Mouse (Mus musculus) myocyte (in vitro differentiated cells): Measurements from ENCODE around the gene E4f1. TPM values are rescaled to one million over a fixed set of nuclear protein-coding genes. Genes with fewer than 3 reads are reported as not detected.

ENCODE experiments used
- H3K27me3 ChIP-seq: one replicate; pipeline ENCODE4 v1.6.1; 2011; ENCODE audit not compliant: control insufficient read depth, insufficient read depth, insufficient read length
- H3K36me3 ChIP-seq: one replicate; pipeline ENCODE4 v1.6.1; 2011; ENCODE audit not compliant: control insufficient read depth, insufficient read depth
- H3K4me2 ChIP-seq: one replicate; pipeline ENCODE4 v1.6.1; 2011; ENCODE audit warnings: low read depth, control low read depth
- H3K4me3 ChIP-seq: one replicate; pipeline ENCODE4 v1.5.1; 2011; ENCODE audit warnings: mild to moderate bottlenecking, control low read depth, moderate library complexity
- H3K79me2 ChIP-seq: one replicate; pipeline ENCODE4 v1.6.1; 2011; ENCODE audit not compliant: control insufficient read depth, insufficient read depth
- H3ac ChIP-seq: one replicate; pipeline ENCODE4 v1.6.1; 2011; ENCODE audit not compliant: control insufficient read depth, insufficient read length
- CEBPB ChIP-seq: IDR thresholded peaks from 2 replicates; pipeline ENCODE4 v1.6.1; 2011; ENCODE audit warnings: mild to moderate bottlenecking, moderate library complexity; ENCODE audit not compliant: poor library complexity, insufficient read depth, severe bottlenecking
- E2F4 ChIP-seq: IDR thresholded peaks from one replicate; pipeline ENCODE4 v1.6.1; 2011; ENCODE audit warnings: mild to moderate bottlenecking, control low read depth, moderate library complexity; ENCODE audit not compliant: insufficient read depth
- MAX ChIP-seq: IDR thresholded peaks from one replicate; pipeline ENCODE4 v1.6.1; 2011; ENCODE audit warnings: low read depth, mild to moderate bottlenecking, control low read depth
- MYOD1 ChIP-seq, 3 experiments: IDR thresholded peaks; one replicate each; pipeline ENCODE4 v1.6.1; 2011; ENCODE audit warnings: control low read depth in 2 of 3, low read depth in 2 of 3, mild to moderate bottlenecking in 2 of 3, moderate library complexity in 1 of 3; ENCODE audit not compliant: insufficient read length in 2 of 3, control insufficient read depth in 1 of 3
- MYOG ChIP-seq, 3 experiments: IDR thresholded peaks; one replicate each; pipeline ENCODE4 v1.6.1; 2011; ENCODE audit warnings: control low read depth in 2 of 3, low read depth in 2 of 3, mild to moderate bottlenecking in 2 of 3; ENCODE audit not compliant: insufficient read length in 2 of 3, control insufficient read depth in 1 of 3, insufficient read depth in 1 of 3
- POLR2A ChIP-seq: IDR thresholded peaks from one replicate; pipeline ENCODE4 v1.6.1; 2011; ENCODE audit warnings: low read depth, mild to moderate bottlenecking, control low read depth, moderate library complexity; ENCODE audit not compliant: insufficient read length
- POLR2AphosphoS2 ChIP-seq: IDR thresholded peaks from one replicate; pipeline ENCODE4 v1.6.1; 2011; ENCODE audit warnings: low read depth, control low read depth; ENCODE audit not compliant: insufficient read length
- REST ChIP-seq: IDR thresholded peaks from one replicate; pipeline ENCODE4 v1.6.1; 2011; ENCODE audit warnings: mild to moderate bottlenecking, control low read depth, moderate library complexity; ENCODE audit not compliant: insufficient read depth, insufficient read length
- SRF ChIP-seq: IDR thresholded peaks from one replicate; pipeline ENCODE4 v1.6.1; 2011; ENCODE audit warnings: low read depth; ENCODE audit not compliant: control insufficient read depth, insufficient read length
- TCF12 ChIP-seq: IDR thresholded peaks from one replicate; pipeline ENCODE4 v1.6.1; 2011; ENCODE audit warnings: mild to moderate bottlenecking, control low read depth; ENCODE audit not compliant: poor library complexity, insufficient read depth, severe bottlenecking
- TCF3 ChIP-seq: IDR thresholded peaks from one replicate; pipeline ENCODE4 v1.6.1; 2011; ENCODE audit warnings: low read depth, control low read depth; ENCODE audit not compliant: insufficient read length
- USF1 ChIP-seq: IDR thresholded peaks from one replicate; pipeline ENCODE4 v1.6.1; 2011; ENCODE audit warnings: low read depth, mild to moderate bottlenecking, control low read depth, moderate library complexity
- polyA plus RNA-seq: library from polyadenylated mRNA; unstranded; fragments of >200 nt; fragmentation: generic; extraction: Trizol; gene quantifications from one replicate; pipeline ENCODE4 v1.2.1, GENCODE M21; 2012; ENCODE audit warnings: missing spikeins

The E4f1 gene
- polyA plus RNA-seq, 1 experiment: 18.7 TPM

GRCm38 (mm10) chr17:24489265-24490030 is 19.3 kb upstream of the E4f1 start:
- Histone ChIP-seq H3K27me3 (peaks cover 28% of the 10 kb centered on the region), H3ac (no peak overlapping the region), H3K4me3 (no peak overlapping the region)

DNA sequence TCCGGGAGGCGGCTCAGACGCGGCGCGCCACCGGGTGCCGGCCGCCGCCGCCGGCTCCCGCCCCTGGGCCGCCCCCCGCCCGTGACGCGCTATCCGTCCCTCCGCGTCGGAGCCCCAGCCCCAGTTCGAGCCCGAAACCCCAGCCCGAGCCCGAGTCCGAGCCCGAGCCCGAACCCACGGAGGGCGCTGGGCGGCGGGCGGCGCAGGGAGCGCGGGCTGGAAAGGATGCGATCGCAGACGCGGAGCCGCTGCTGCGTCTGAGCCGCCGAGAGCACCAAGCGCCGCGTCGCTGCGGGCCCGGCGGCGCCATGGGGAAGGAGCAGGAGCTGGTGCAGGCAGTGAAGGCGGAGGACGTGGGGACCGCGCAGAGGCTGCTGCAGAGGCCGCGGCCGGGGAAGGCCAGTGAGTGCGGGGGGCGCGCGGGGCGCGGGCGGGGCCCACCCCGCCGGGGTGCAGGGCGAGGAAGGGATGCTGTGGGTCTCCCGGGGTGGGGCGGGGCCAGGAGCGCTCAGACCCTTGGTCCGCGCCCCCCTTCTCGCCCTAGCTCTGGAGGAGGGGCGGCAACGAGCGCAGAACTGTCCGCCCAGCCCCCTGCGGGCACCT is 18.6 kb upstream of the E4f1 start:
- no peak for TF ChIP-seq E2F4
- no peak for TF ChIP-seq TCF12
- no peak for TF ChIP-seq TCF3
- TF ChIP-seq MYOD1 (IDR thresholded peaks at IDR 0.05; ENCODE audit: control insufficient read depth in 1 of 3, insufficient read length in 2 of 3, low read depth in 2 of 3): no peak
- no peak for TF ChIP-seq CEBPB
- no peak for TF ChIP-seq MYOG (IDR thresholded peaks at IDR 0.05; ENCODE audit: control insufficient read depth in 1 of 3, insufficient read depth in 1 of 3, insufficient read length in 2 of 3, low read depth in 2 of 3)
- TF ChIP-seq POLR2AphosphoS2: no peak
- no peak for TF ChIP-seq POLR2A
- TF ChIP-seq REST: no peak
- no peak for TF ChIP-seq SRF
- TF ChIP-seq USF1: no peak
- no peak for TF ChIP-seq MAX
- Histone ChIP-seq H3K36me3 (no peaks in the 10 kb centered on the region), H3K79me2 (no peaks in the 10 kb centered on the region), H3K27me3 (peaks cover 28% of the 10 kb centered on the region), H3K4me3 (no peak overlapping the region), H3ac (no peak overlapping the region), H3K4me2 (peak overlapping the region; percentile 55)

More at GRCm38 (mm10) chr17:24489265-24490030, 19.3 kb upstream of the E4f1 start:
- no peaks in the 10 kb centered on the region for H3K36me3 ChIP-seq
- peak overlapping the region; percentile 55 for H3K4me2 ChIP-seq
- TF ChIP-seq MYOD1 (IDR thresholded peaks at IDR 0.05; ENCODE audit: control insufficient read depth in 1 of 3, insufficient read length in 2 of 3, low read depth in 2 of 3) (no peak), REST (no peak), MYOG (IDR thresholded peaks at IDR 0.05; ENCODE audit: control insufficient read depth in 1 of 3, insufficient read depth in 1 of 3, insufficient read length in 2 of 3, low read depth in 2 of 3) (no peak), SRF (no peak), POLR2AphosphoS2 (no peak), CEBPB (no peak), POLR2A (no peak), TCF3 (no peak), TCF12 (no peak), E2F4 (no peak), MAX (no peak), USF1 (no peak)
- H3K79me2 ChIP-seq: no peaks in the 10 kb centered on the region

- H3K36me3 ChIP-seq: no peaks in the 10 kb centered on the region
- TF ChIP-seq USF1 (no peak), E2F4 (no peak), MYOD1 (IDR thresholded peaks at IDR 0.05; ENCODE audit: control insufficient read depth in 1 of 3, insufficient read length in 2 of 3, low read depth in 2 of 3) (no peak), REST (no peak), MYOG (IDR thresholded peaks at IDR 0.05; ENCODE audit: control insufficient read depth in 1 of 3, insufficient read depth in 1 of 3, insufficient read length in 2 of 3, low read depth in 2 of 3) (no peak), SRF (no peak), POLR2AphosphoS2 (no peak), TCF12 (no peak), CEBPB (no peak), POLR2A (no peak), TCF3 (no peak)
- H3ac ChIP-seq: no peak within 1 kb of the TSS
- H3K4me2 ChIP-seq: peak within 1 kb of the TSS; percentile 55
- no peaks in the 10 kb centered on the region for H3K79me2 ChIP-seq
- peaks cover 28% of the 10 kb centered on the region for H3K27me3 ChIP-seq
- no peak within 1 kb of the TSS for H3K4me3 ChIP-seq
Observed at GRCm38 (mm10) chr17:24488186-24488661, 18.1 kb upstream of the E4f1 start, which contains the start of gene Caskin1. Gene Caskin1, plus strand, starts transcription at chr17:24488601.

DNA sequence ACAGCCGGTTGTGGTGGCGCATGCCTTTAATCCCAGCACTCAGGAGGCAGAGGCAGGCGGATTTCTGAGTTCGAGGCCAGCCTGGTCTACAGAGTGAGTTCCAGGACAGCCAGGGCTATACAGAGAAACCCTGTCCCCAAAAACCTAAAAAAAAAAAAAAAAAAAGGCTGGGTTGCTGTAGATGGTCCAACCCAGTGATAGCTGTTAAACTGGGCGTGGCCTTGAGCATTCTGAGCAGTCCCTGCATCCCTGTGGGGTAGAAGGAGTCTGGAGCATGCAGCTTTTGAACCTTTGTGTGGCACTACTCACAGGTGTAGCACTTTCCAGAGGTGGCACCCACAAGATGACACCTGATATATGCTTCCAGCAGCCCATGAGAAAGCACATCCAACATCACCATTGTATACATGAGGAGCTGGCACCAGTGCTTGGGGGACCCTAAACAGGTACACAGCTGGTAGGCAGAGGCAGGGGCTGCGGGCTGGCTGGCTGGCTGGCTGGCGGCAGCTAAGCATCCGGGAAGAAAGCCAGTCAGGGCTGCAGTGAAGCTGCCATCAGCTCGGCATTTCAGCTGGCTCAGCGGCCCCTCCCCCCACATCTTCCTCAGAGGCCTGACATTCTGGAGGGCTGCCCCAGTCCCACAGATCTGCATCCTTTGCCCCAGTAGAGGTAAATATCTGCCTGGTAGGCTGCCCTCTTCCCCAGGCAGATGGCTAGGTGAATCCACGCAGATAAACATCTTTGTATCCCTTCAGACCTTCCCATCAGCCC is 15.2 kb upstream of the E4f1 start:
- Histone ChIP-seq H3K27me3 (peaks cover 28% of the 10 kb centered on the region), H3K36me3 (no peaks in the 10 kb centered on the region), H3ac (no peak overlapping the region), H3K4me3 (no peak overlapping the region), H3K4me2 (no peak overlapping the region), H3K79me2 (no peaks in the 10 kb centered on the region)
- TF ChIP-seq CEBPB (no peak), TCF3 (no peak), MYOG (IDR thresholded peaks at IDR 0.05; ENCODE audit: control insufficient read depth in 1 of 3, insufficient read depth in 1 of 3, insufficient read length in 2 of 3, low read depth in 2 of 3) (no peak), REST (no peak), SRF (no peak), POLR2A (no peak), POLR2AphosphoS2 (no peak), MAX (no peak), E2F4 (no peak)
